Mouse (Mus musculus): ENCODE results near the gene Acss3.

DNA sequence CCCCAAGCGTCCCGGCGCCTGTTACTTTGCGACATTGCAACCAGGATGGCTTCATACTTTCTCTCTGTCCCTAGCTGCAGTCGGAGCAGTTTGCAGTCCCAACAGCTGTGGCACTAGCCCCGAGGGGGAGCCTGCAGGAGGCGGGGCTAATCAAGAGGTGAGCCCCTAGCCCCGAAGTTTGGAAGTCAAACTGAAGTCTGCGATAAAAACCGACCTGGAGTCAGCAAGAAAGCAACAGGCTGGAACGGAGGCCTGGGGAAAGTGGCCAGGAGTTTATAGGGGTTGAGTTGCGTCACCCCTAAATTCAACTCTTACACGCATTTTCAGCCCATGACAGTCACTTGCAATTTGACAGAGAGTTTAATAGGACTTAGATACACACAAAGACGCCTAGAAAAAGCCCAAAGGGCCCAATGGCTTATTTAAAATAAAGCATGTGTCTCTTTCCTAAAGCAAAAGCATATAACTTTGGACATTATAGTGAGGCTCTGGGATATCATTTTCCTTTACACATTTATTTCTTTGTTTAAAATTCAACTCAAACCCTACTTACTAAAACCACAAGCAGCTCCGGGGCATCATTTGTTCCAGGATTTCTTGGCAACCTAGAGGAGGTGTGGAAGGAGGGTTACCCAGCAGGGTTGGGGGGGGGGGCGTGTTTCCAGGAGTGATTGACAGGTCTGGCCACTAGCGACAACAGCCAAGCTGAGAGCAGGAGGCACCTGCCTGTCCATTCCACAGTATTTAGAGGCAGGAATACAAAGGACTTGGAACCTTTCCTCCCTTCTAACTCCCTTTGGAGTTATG, at the start of gene Acss3:
- no peak for TF ChIP-seq CTCF (IDR thresholded peaks at IDR 0.05; ENCODE audit: control insufficient read depth, insufficient read depth, insufficient read length)
- TF ChIP-seq USF1 (IDR thresholded peaks at IDR 0.05; ENCODE audit: low read depth), result no peak
- TF ChIP-seq CEBPB (IDR thresholded peaks at IDR 0.05; ENCODE audit: low read depth), result no peak
- TF ChIP-seq MAX (IDR thresholded peaks at IDR 0.05), result no peak
- no peak for TF ChIP-seq MYOG (IDR thresholded peaks at IDR 0.05; ENCODE audit: control insufficient read depth, extremely low read depth, insufficient read length)

Data from C2C12 (cell line).